Mouse (Mus musculus): ENCODE data around the gene Araf. TPM values are rescaled to one million over a fixed set of nuclear protein-coding genes. Genes with fewer than 3 reads are reported as not detected.
A peak's percentile ranks its signal among the peaks of the same experiment; 100 is the strongest.

Gene Araf
- total RNA-seq, 2 experiments from 2014 or later = 198 to 205 TPM

GRCm38 (mm10) chrX:20828934-20829333, 31.3 kb downstream of the Araf start:
- peak; percentile 74 to 86 for DNase-seq (ENCODE audit: low spot score in 2 of 2)
- intact Hi-C loops (cut with DNase I) = loop anchor here (10.0 kb wide), 1 partner anchor 476 kb away; no protein-coding TSS in a partner anchor

- peak in 1 of 2 experiments; percentile 38 for DNase-seq (ENCODE audit: low spot score in 2 of 2)
- intact Hi-C loops (cut with DNase I) = no loop called here
Measured at GRCm38 (mm10) chrX:20847232-20847631, 49.6 kb downstream of the Araf start.

- intact Hi-C loops (cut with DNase I) = no loop called here
- no peak for DNase-seq (ENCODE audit: low spot score in 2 of 2)
Measured at GRCm38 (mm10) chrX:20847816-20848215, 50.2 kb downstream of the Araf start.

GRCm38 (mm10) chrX:20848256-20848984, 50.8 kb downstream of the Araf start:
- intact Hi-C loops (cut with DNase I) = no loop called here
- DNase-seq (ENCODE audit: low spot score in 2 of 2) = peak; percentile 92 to 97

GRCm38 (mm10) chrX:20853794-20854193, 56.2 kb downstream of the Araf start:
- DNase-seq (ENCODE audit: low spot score in 2 of 2) = no peak
- intact Hi-C loops (cut with DNase I) = no loop called here

GRCm38 (mm10) chrX:20861453-20862104, 64.0 kb downstream of the Araf start:
- intact Hi-C loops (cut with DNase I) = loop anchor here (10.0 kb wide), 1 partner anchor 63 kb away; the partner anchor contains the start of gene Syn1
- DNase-seq (ENCODE audit: low spot score in 2 of 2) = no peak

- no peak for DNase-seq (ENCODE audit: low spot score in 2 of 2)
- intact Hi-C loops (cut with DNase I) = loop anchor here (10.0 kb wide), 1 partner anchor 62 kb away; the partner anchor contains the start of gene Syn1
Measured at GRCm38 (mm10) chrX:20862105-20863065, 64.8 kb downstream of the Araf start.

- peak in 1 of 2 experiments; percentile 39 for DNase-seq (ENCODE audit: low spot score in 2 of 2)
- intact Hi-C loops (cut with DNase I) = loop anchor here (10.0 kb wide), 1 partner anchor 61 kb away; the partner anchor contains the start of gene Syn1
Measured at GRCm38 (mm10) chrX:20863161-20864101, 65.8 kb downstream of the Araf start.

GRCm38 (mm10) chrX:20868091-20868490, 70.5 kb downstream of the Araf start:
- DNase-seq (ENCODE audit: low spot score in 2 of 2) = no peak
- intact Hi-C loops (cut with DNase I) = loop anchor here (5.0 to 10.0 kb wide), 2 partner anchors 57 to 79 kb away; partner anchors contain the start of gene Syn1

GRCm38 (mm10) chrX:20869203-20869602, 71.6 kb downstream of the Araf start:
- no peak for DNase-seq (ENCODE audit: low spot score in 2 of 2)
- intact Hi-C loops (cut with DNase I) = loop anchor here (5.0 to 10.0 kb wide), 2 partner anchors 56 to 78 kb away; partner anchors contain the start of gene Syn1

- DNase-seq (ENCODE audit: low spot score in 2 of 2) = no peak
- intact Hi-C loops (cut with DNase I) = loop anchor here (5.0 to 10.0 kb wide), 2 partner anchors 55 to 77 kb away; partner anchors contain the start of gene Syn1
Measured at GRCm38 (mm10) chrX:20869962-20870513, 72.4 kb downstream of the Araf start, which contains the start of gene Timp1. Gene Timp1, plus strand, starts transcription at chrX:20870166.

- intact Hi-C loops (cut with DNase I) = no loop called here
- no peak for DNase-seq (ENCODE audit: low spot score in 2 of 2)
Measured at GRCm38 (mm10) chrX:20872928-20873500, 75.4 kb downstream of the Araf start.

GRCm38 (mm10) chrX:20875241-20875640, 77.6 kb downstream of the Araf start:
- intact Hi-C loops (cut with DNase I) = no loop called here
- DNase-seq (ENCODE audit: low spot score in 2 of 2) = no peak

- intact Hi-C loops (cut with DNase I) = no loop called here
- DNase-seq (ENCODE audit: low spot score in 2 of 2) = no peak
Measured at GRCm38 (mm10) chrX:20910074-20910473, 112.5 kb downstream of the Araf start.
